Mouse (Mus musculus) liver, adult 2 months (tissue): ENCODE data around the gene Clpsl2.

Experiments used
- CTCF ChIP-seq: fragments of 200-500 bp; IDR thresholded peaks from 2 replicates; pipeline ENCODE4 v1.5.1; 2011; ENCODE audit warnings: low read depth, low read length, control low read depth
- POLR2A ChIP-seq: fragments of 200-500 bp; IDR thresholded peaks from 2 replicates; pipeline ENCODE4 v1.6.1; 2011; ENCODE audit warnings: low read length, control low read depth; ENCODE audit not compliant: insufficient read depth; ENCODE audit errors: extremely low read depth

GRCm38 (mm10) chr17:28567541-28567940, 18.3 kb downstream of the Clpsl2 start:
- TF ChIP-seq POLR2A (no peak), CTCF (no peak)
